Mouse (Mus musculus): Measurements from ENCODE around the gene Nab2. TPM values are rescaled to one million over a fixed set of nuclear protein-coding genes. Genes with fewer than 3 reads are reported as not detected.

Gene Nab2
- polyA plus RNA-seq, 1 experiment from 2014 or later = 10.1 TPM

GRCm38 (mm10) chr10:127675859-127676398 lies 7.6 kb upstream of the Nab2 start:
- ATAC-seq (ENCODE audit: insufficient read depth, low FRiP score) = no peak
- H3K4me2 ChIP-seq (ENCODE audit: low read depth, low read length) = peak overlapping the region; percentile 51
- H3K27me3 ChIP-seq (ENCODE audit: control insufficient read depth, insufficient read depth, low read length) = no peaks in the 10 kb centered on the region
- peak overlapping the region; percentile 54 for H3K4me3 ChIP-seq (replicated peaks; ENCODE audit: low read length)
- peak overlapping the region; percentile 61 for H3K9ac ChIP-seq (ENCODE audit: low read length)
- H3K36me3 ChIP-seq (ENCODE audit: control insufficient read depth, insufficient read depth, low read length) = no peaks in the 10 kb centered on the region
- peaks cover 9% of the 10 kb centered on the region for H3K4me1 ChIP-seq (ENCODE audit: control insufficient read depth, insufficient read depth, low read length)
- 51% methylated on average over 5 of the region's 5 CpGs for WGBS
- H3K9me3 ChIP-seq (replicated peaks; ENCODE audit: control insufficient read depth, low read length) = no peaks in the 10 kb centered on the region
- peak overlapping the region; percentile 72 for H3K27ac ChIP-seq (ENCODE audit: low read length)

GRCm38 (mm10) chr10:127674794-127675522 lies 6.6 kb upstream of the Nab2 start:
- H3K4me2 ChIP-seq (ENCODE audit: low read depth, low read length) = no peak overlapping the region
- H3K9me3 ChIP-seq (replicated peaks; ENCODE audit: control insufficient read depth, low read length) = no peaks in the 10 kb centered on the region
- peak; percentile 3; the same call in 1 of the 2 replicates for ATAC-seq (ENCODE audit: insufficient read depth, low FRiP score)
- no peak overlapping the region for H3K4me3 ChIP-seq (replicated peaks; ENCODE audit: low read length)
- no peaks in the 10 kb centered on the region for H3K27me3 ChIP-seq (ENCODE audit: control insufficient read depth, insufficient read depth, low read length)
- H3K4me1 ChIP-seq (ENCODE audit: control insufficient read depth, insufficient read depth, low read length) = peaks cover 9% of the 10 kb centered on the region
- WGBS = 74% methylated on average over 8 of the region's 8 CpGs
- no peaks in the 10 kb centered on the region for H3K36me3 ChIP-seq (ENCODE audit: control insufficient read depth, insufficient read depth, low read length)
- H3K27ac ChIP-seq (ENCODE audit: low read length) = peak overlapping the region; percentile 74
- H3K9ac ChIP-seq (ENCODE audit: low read length) = no peak overlapping the region

- Histone ChIP-seq H3K4me2 (ENCODE audit: low read depth, low read length) (no peak overlapping the region), H3K27ac (ENCODE audit: low read length) (no peak overlapping the region), H3K27me3 (ENCODE audit: control insufficient read depth, insufficient read depth, low read length) (no peaks in the 10 kb centered on the region), H3K9me3 (replicated peaks; ENCODE audit: control insufficient read depth, low read length) (no peaks in the 10 kb centered on the region), H3K9ac (ENCODE audit: low read length) (no peak overlapping the region), H3K36me3 (ENCODE audit: control insufficient read depth, insufficient read depth, low read length) (no peaks in the 10 kb centered on the region), H3K4me3 (replicated peaks; ENCODE audit: low read length) (no peak overlapping the region), H3K4me1 (ENCODE audit: control insufficient read depth, insufficient read depth, low read length) (peaks cover 10% of the 10 kb centered on the region)
- 89% methylated on average over 6 of the region's 6 CpGs for WGBS
- ATAC-seq (ENCODE audit: insufficient read depth, low FRiP score) = no peak
Measured at GRCm38 (mm10) chr10:127674046-127674655, 5.8 kb upstream of the Nab2 start.

- Histone ChIP-seq H3K4me2 (ENCODE audit: low read depth, low read length) (no peak overlapping the region), H3K27ac (ENCODE audit: low read length) (no peak overlapping the region), H3K9ac (ENCODE audit: low read length) (no peak overlapping the region), H3K36me3 (ENCODE audit: control insufficient read depth, insufficient read depth, low read length) (no peaks in the 10 kb centered on the region), H3K4me3 (replicated peaks; ENCODE audit: low read length) (no peak overlapping the region), H3K27me3 (ENCODE audit: control insufficient read depth, insufficient read depth, low read length) (no peaks in the 10 kb centered on the region), H3K9me3 (replicated peaks; ENCODE audit: control insufficient read depth, low read length) (no peaks in the 10 kb centered on the region), H3K4me1 (ENCODE audit: control insufficient read depth, insufficient read depth, low read length) (peaks cover 4% of the 10 kb centered on the region; the same call in 1 of the 2 replicates)
- ATAC-seq (ENCODE audit: insufficient read depth, low FRiP score) = no peak
- WGBS = 35% methylated on average over 2 of the region's 2 CpGs
Measured at GRCm38 (mm10) chr10:127671276-127671675, 2.9 kb upstream of the Nab2 start.

GRCm38 (mm10) chr10:127670185-127670584 lies 1.8 kb upstream of the Nab2 start:
- WGBS = 79% methylated on average over 2 of the region's 2 CpGs
- Histone ChIP-seq H3K4me1 (ENCODE audit: control insufficient read depth, insufficient read depth, low read length) (peaks cover 8% of the 10 kb centered on the region), H3K27me3 (ENCODE audit: control insufficient read depth, insufficient read depth, low read length) (no peaks in the 10 kb centered on the region), H3K27ac (ENCODE audit: low read length) (no peak overlapping the region), H3K36me3 (ENCODE audit: control insufficient read depth, insufficient read depth, low read length) (no peaks in the 10 kb centered on the region), H3K9ac (ENCODE audit: low read length) (no peak overlapping the region), H3K4me2 (ENCODE audit: low read depth, low read length) (no peak overlapping the region), H3K9me3 (replicated peaks; ENCODE audit: control insufficient read depth, low read length) (no peaks in the 10 kb centered on the region), H3K4me3 (replicated peaks; ENCODE audit: low read length) (no peak overlapping the region)
- no peak for ATAC-seq (ENCODE audit: insufficient read depth, low FRiP score)

GRCm38 (mm10) chr10:127669170-127669569 lies 802 bp upstream of the Nab2 start:
- 20% methylated on average over 7 of the region's 7 CpGs for WGBS
- Histone ChIP-seq H3K27me3 (ENCODE audit: control insufficient read depth, insufficient read depth, low read length) (no peaks in the 10 kb centered on the region), H3K36me3 (ENCODE audit: control insufficient read depth, insufficient read depth, low read length) (no peaks in the 10 kb centered on the region), H3K9ac (ENCODE audit: low read length) (peak overlapping the region; percentile 83; the same call in 1 of the 2 replicates), H3K9me3 (replicated peaks; ENCODE audit: control insufficient read depth, low read length) (no peaks in the 10 kb centered on the region), H3K4me2 (ENCODE audit: low read depth, low read length) (peak overlapping the region; percentile 64), H3K4me1 (ENCODE audit: control insufficient read depth, insufficient read depth, low read length) (peaks cover 19% of the 10 kb centered on the region), H3K4me3 (replicated peaks; ENCODE audit: low read length) (peak overlapping the region; percentile 58; the same call in 1 of the 2 replicates), H3K27ac (ENCODE audit: low read length) (peak overlapping the region; percentile 98)
- no peak for ATAC-seq (ENCODE audit: insufficient read depth, low FRiP score)

- peaks cover 35% of the 10 kb centered on the region for H3K4me1 ChIP-seq (ENCODE audit: control insufficient read depth, insufficient read depth, low read length)
- H3K9ac ChIP-seq (ENCODE audit: low read length) = peak overlapping the region; percentile 83
- 3% methylated on average over 35 of the region's 35 CpGs for WGBS
- peak overlapping the region; percentile 58 for H3K4me3 ChIP-seq (replicated peaks; ENCODE audit: low read length)
- H3K9me3 ChIP-seq (replicated peaks; ENCODE audit: control insufficient read depth, low read length) = no peaks in the 10 kb centered on the region
- peak; percentile 80 for ATAC-seq (ENCODE audit: insufficient read depth, low FRiP score)
- peak overlapping the region; percentile 98 for H3K27ac ChIP-seq (ENCODE audit: low read length)
- H3K4me2 ChIP-seq (ENCODE audit: low read depth, low read length) = peak overlapping the region; percentile 64
- H3K27me3 ChIP-seq (ENCODE audit: control insufficient read depth, insufficient read depth, low read length) = no peaks in the 10 kb centered on the region
- H3K36me3 ChIP-seq (ENCODE audit: control insufficient read depth, insufficient read depth, low read length) = no peaks in the 10 kb centered on the region
Measured at GRCm38 (mm10) chr10:127667269-127668092, 887 bp downstream of the Nab2 start.

- Histone ChIP-seq H3K9me3 (replicated peaks; ENCODE audit: control insufficient read depth, low read length) (no peaks in the 10 kb centered on the region), H3K4me3 (replicated peaks; ENCODE audit: low read length) (peak within 1 kb of the TSS; percentile 58), H3K4me2 (ENCODE audit: low read depth, low read length) (peak within 1 kb of the TSS; percentile 64), H3K4me1 (ENCODE audit: control insufficient read depth, insufficient read depth, low read length) (peaks cover 43% of the 10 kb centered on the region), H3K36me3 (ENCODE audit: control insufficient read depth, insufficient read depth, low read length) (no peaks in the 10 kb centered on the region), H3K9ac (ENCODE audit: low read length) (peak within 1 kb of the TSS; percentile 83), H3K27ac (ENCODE audit: low read length) (peak within 1 kb of the TSS; percentile 98), H3K27me3 (ENCODE audit: control insufficient read depth, insufficient read depth, low read length) (no peaks in the 10 kb centered on the region)
- ATAC-seq (ENCODE audit: insufficient read depth, low FRiP score) = peak; percentile 77
- under 1% methylated on average over 69 of the region's 73 CpGs for WGBS
Measured at GRCm38 (mm10) chr10:127666501-127667268, 1.7 kb downstream of the Nab2 start, which contains the start of gene Nemp1. Gene Nemp1 (plus strand): TSS chr10:127666901.

Measured in stomach, embryonic 16.5 days (tissue).